Mouse (Mus musculus) lung, postnatal 0 days (tissue): Measurements from ENCODE around the gene Spcs3. TPM values are rescaled to one million over a fixed set of nuclear protein-coding genes. Genes with fewer than 3 reads are reported as not detected.

Experiments used
- ATAC-seq: fragments of 200-750 bp; cut with Nextera tagmentation; 2 replicates; pipeline ENCODE4 v1.8.0; 2017; ENCODE audit warnings: moderate library complexity
- DNase-seq: peaks from one replicate; pipeline ENCODE4 v3.0.0-alpha.2; 2016; ENCODE audit warnings: low spot score
- H3K27ac ChIP-seq: fragments of 300-500 bp; sonication (generic); 2 replicates; pipeline ENCODE4 v1.5.1; 2014; ENCODE audit warnings: antibody characterized with exemption, mild to moderate bottlenecking, low read length, mixed read lengths
- H3K27me3 ChIP-seq: fragments of 300-500 bp; sonication (generic); replicated peaks from 2 replicates; pipeline ENCODE4 v1.6.1; 2014; ENCODE audit warnings: low read length, mixed read lengths; ENCODE audit not compliant: insufficient read depth
- H3K36me3 ChIP-seq: fragments of 300-500 bp; sonication (generic); 2 replicates; pipeline ENCODE4 v1.6.1; 2014; ENCODE audit warnings: low read length, mixed read lengths; ENCODE audit not compliant: insufficient read depth
- H3K4me1 ChIP-seq: fragments of 300-500 bp; sonication (generic); 2 replicates; pipeline ENCODE4 v1.6.1; 2014; ENCODE audit warnings: antibody characterized with exemption, low read depth, low read length, mixed read lengths; ENCODE audit not compliant: insufficient read depth
- H3K4me2 ChIP-seq: fragments of 300-500 bp; sonication (generic); replicated peaks from 2 replicates; pipeline ENCODE4 v1.6.1; 2014; ENCODE audit warnings: low read depth, mild to moderate bottlenecking, low read length, moderate library complexity, mixed read lengths
- H3K4me3 ChIP-seq: fragments of 300-500 bp; sonication (generic); 2 replicates; pipeline ENCODE4 v1.5.1; 2014; ENCODE audit warnings: low read depth, low read length
- H3K9ac ChIP-seq: fragments of 300-500 bp; sonication (generic); replicated peaks from 2 replicates; pipeline ENCODE4 v1.6.1; 2014; ENCODE audit warnings: low read depth, mild to moderate bottlenecking
- H3K9me3 ChIP-seq: fragments of 300-500 bp; sonication (generic); 2 replicates; pipeline ENCODE4 v1.6.1; 2016; ENCODE audit warnings: low read length, mixed read lengths
- CTCF ChIP-seq: IDR thresholded peaks from 2 replicates; pipeline ENCODE4 v1.5.1; 2016; ENCODE audit warnings: antibody characterized with exemption, mild to moderate bottlenecking
- EP300 ChIP-seq: IDR thresholded peaks from 2 replicates; pipeline ENCODE4 v1.6.1; 2016; ENCODE audit warnings: antibody characterized with exemption, mild to moderate bottlenecking, control low read depth
- WGBS: fragments of 180-500 bp; shearing (Covaris S2); extraction: QIAGEN DNeasy Blood & Tissue Kit; methylation state at CpG from one replicate; pipeline ENCODE4 v1.1.7; 2014; 5-methylcytosine and 5-hydroxymethylcytosine counted together
- polyA plus RNA-seq: library from polyadenylated mRNA; unstranded; fragments of >200 nt; fragmentation: Nextera tagmentation; extraction: Ambion mirVana; gene quantifications from 2 replicates; pipeline ENCODE4 v1.2.1, GENCODE M21; 2015

Gene Spcs3
- polyA plus RNA-seq, 1 experiment from 2014 or later: 38.7 TPM

GRCm38 (mm10) chr8:54503104-54503503, 26.7 kb downstream of the Spcs3 start:
- Histone ChIP-seq H3K9me3 (no peaks in the 10 kb centered on the region), H3K27me3 (no peaks in the 10 kb centered on the region), H3K4me2 (no peak overlapping the region), H3K4me1 (no peaks in the 10 kb centered on the region), H3K27ac (no peak overlapping the region), H3K4me3 (no peak overlapping the region), H3K36me3 (no peaks in the 10 kb centered on the region), H3K9ac (no peak overlapping the region)
- TF ChIP-seq CTCF: no peak
- TF ChIP-seq EP300: no peak
- WGBS: 57% methylated on average over 7 of the region's 7 CpGs
- DNase-seq (no peak), ATAC-seq (no peak)

GRCm38 (mm10) chr8:54493915-54494314, 35.9 kb downstream of the Spcs3 start:
- TF ChIP-seq CTCF: no peak
- TF ChIP-seq EP300: no peak
- Histone ChIP-seq H3K27me3 (no peaks in the 10 kb centered on the region), H3K4me3 (no peak overlapping the region), H3K9me3 (no peaks in the 10 kb centered on the region), H3K4me1 (no peaks in the 10 kb centered on the region), H3K4me2 (no peak overlapping the region), H3K27ac (no peak overlapping the region), H3K36me3 (no peaks in the 10 kb centered on the region), H3K9ac (no peak overlapping the region)
- ATAC-seq (no peak), DNase-seq (no peak)
- 45% methylated on average over 3 of the region's 3 CpGs for WGBS

- Histone ChIP-seq H3K9me3 (no peaks in the 10 kb centered on the region), H3K9ac (no peak overlapping the region), H3K27me3 (no peaks in the 10 kb centered on the region), H3K4me3 (no peak overlapping the region), H3K27ac (no peak overlapping the region), H3K36me3 (no peaks in the 10 kb centered on the region), H3K4me2 (no peak overlapping the region), H3K4me1 (no peaks in the 10 kb centered on the region)
- WGBS: 10% methylated on average over 6 of the region's 6 CpGs
- ATAC-seq: no peak
- TF ChIP-seq EP300: no peak
- TF ChIP-seq CTCF: peak; percentile 91
- peak; percentile 74 for DNase-seq
Measured at GRCm38 (mm10) chr8:54493110-54493509, 36.7 kb downstream of the Spcs3 start.

GRCm38 (mm10) chr8:54491934-54492333, 37.9 kb downstream of the Spcs3 start:
- Histone ChIP-seq H3K9me3 (no peaks in the 10 kb centered on the region), H3K9ac (no peak overlapping the region), H3K36me3 (no peaks in the 10 kb centered on the region), H3K4me2 (no peak overlapping the region), H3K27ac (no peak overlapping the region), H3K4me1 (no peaks in the 10 kb centered on the region), H3K27me3 (no peaks in the 10 kb centered on the region), H3K4me3 (no peak overlapping the region)
- DNase-seq (no peak), ATAC-seq (no peak)
- 67% methylated on average over 4 of the region's 4 CpGs for WGBS
- TF ChIP-seq EP300 (no peak), CTCF (no peak)

GRCm38 (mm10) chr8:54491057-54491690, 38.6 kb downstream of the Spcs3 start:
- DNase-seq (peak; percentile 69), ATAC-seq (no peak)
- no peak overlapping the region for H3K4me3 ChIP-seq
- no peak overlapping the region for H3K9ac ChIP-seq
- no peak overlapping the region for H3K27ac ChIP-seq
- H3K27me3 ChIP-seq: no peaks in the 10 kb centered on the region
- no peaks in the 10 kb centered on the region for H3K4me1 ChIP-seq
- H3K4me2 ChIP-seq: no peak overlapping the region
- 18% methylated on average over 6 of the region's 6 CpGs for WGBS
- H3K9me3 ChIP-seq: no peaks in the 10 kb centered on the region
- no peaks in the 10 kb centered on the region for H3K36me3 ChIP-seq
- peak; percentile 90 for TF ChIP-seq CTCF
- no peak for TF ChIP-seq EP300

GRCm38 (mm10) chr8:54488437-54488836, 41.4 kb downstream of the Spcs3 start:
- DNase-seq: no peak
- ATAC-seq: no peak
- 67% methylated on average over 4 of the region's 4 CpGs for WGBS
- no peak overlapping the region for H3K4me2 ChIP-seq
- 0 out of 2 replicates have a peak, but pooled peaks have one; percentile 14 for TF ChIP-seq EP300
- no peak for TF ChIP-seq CTCF
- H3K36me3 ChIP-seq: no peaks in the 10 kb centered on the region
- no peak overlapping the region for H3K9ac ChIP-seq
- no peak overlapping the region for H3K27ac ChIP-seq
- H3K9me3 ChIP-seq: no peaks in the 10 kb centered on the region
- H3K27me3 ChIP-seq: no peaks in the 10 kb centered on the region
- no peaks in the 10 kb centered on the region for H3K4me1 ChIP-seq
- no peak overlapping the region for H3K4me3 ChIP-seq
